ENCODE assay signal across 31 mouse cellular contexts in genomic region chr9:62920877-62921276, GRCm38 (mm10).
DNase-seq lines count a peak whose midpoint lies in the region; ATAC-seq and TF ChIP-seq lines count a peak whose summit lies in the region.
"Had no signal": no experiment of that assay in that cellular context is flagged by ENCODE, and none has a peak within 500 bp of the region (broad histone marks: within the 10 kb centered on the region; RNA-seq: fewer than 3 reads in every experiment).

No protein-coding gene starts in this region.

- 72% methylated on average over 2 of the region's 2 CpGs for WGBS in heart, embryonic 12.5 days
- 61% methylated on average over 2 of the region's 2 CpGs for WGBS in stomach, embryonic 15.5 days
- 66% methylated on average over 2 of the region's 2 CpGs for WGBS in stomach, postnatal 0 days

- DNase-seq in heart, postnatal 25 days (ENCODE audit: low spot score) = no peak
- no peak for DNase-seq in stomach, postnatal 0 days (ENCODE audit: low spot score)
- peak; percentile 2 for DNase-seq in mesoderm, embryonic 11.5 days (ENCODE audit: low read depth, low spot score)
- DNase-seq in right cerebral cortex, adult 18-20 months = no peak
- DNase-seq: adrenal gland, adult 8-10 months; B cell, adult 2 months; cerebellum, adult 11 months; cerebellum, postnatal 10 days; gastrocnemius, adult 2 months; gastrocnemius, postnatal 36 days; heart, postnatal 36 days; kidney, adult 8-10 months; kidney, postnatal 4 days; liver, embryonic 13.5 days; lung, adult 2 months; lung, postnatal 14 days; right cerebral cortex, postnatal 4 days had no signal

- peaks cover 31% of the 10 kb centered on the region for H3K36me3 ChIP-seq in heart, embryonic 12.5 days
- H3K36me3 ChIP-seq in stomach, embryonic 15.5 days = peaks cover 22% of the 10 kb centered on the region; the same call in 1 of the 2 replicates
- H3K36me3 ChIP-seq in stomach, postnatal 0 days (ENCODE audit: control insufficient read depth, insufficient read depth, low read length) = no peaks in the 10 kb centered on the region

- 0 out of 2 replicates have a peak overlapping the region, but pooled peaks have one; percentile 0 for H3K27ac ChIP-seq in heart, embryonic 12.5 days (ENCODE audit: poor library complexity, severe bottlenecking)
- peak overlapping the region; percentile 40; the same call in 1 of the 2 replicates for H3K27ac ChIP-seq in stomach, embryonic 15.5 days
- H3K27ac ChIP-seq in stomach, postnatal 0 days (replicated peaks) = no peak overlapping the region
- peak overlapping the region; percentile 46; the same call in 1 of the 2 replicates for H3K27ac ChIP-seq in bone marrow macrophage, adult 2 months (ENCODE audit: insufficient read depth, low read depth, low read length)
- H3K27ac ChIP-seq: gastrocnemius, adult 2 months; hindbrain, embryonic 13.5 days; kidney, postnatal 0 days; limb, embryonic 10.5 days; limb, embryonic 15.5 days; liver, embryonic 13.5 days; midbrain, embryonic 12.5 days; neural tube, embryonic 12.5 days had no signal

- peaks cover 3% of the 10 kb centered on the region; the same call in 1 of the 2 replicates for H3K9me3 ChIP-seq in heart, embryonic 12.5 days (replicated peaks)
- H3K9me3 ChIP-seq in stomach, embryonic 15.5 days = no peaks in the 10 kb centered on the region
- no peaks in the 10 kb centered on the region for H3K9me3 ChIP-seq in stomach, postnatal 0 days (ENCODE audit: control insufficient read depth, low read length)
- H3K9me3 ChIP-seq: G1E; hindbrain, embryonic 13.5 days; limb, embryonic 10.5 days; limb, embryonic 15.5 days; liver, embryonic 13.5 days; midbrain, embryonic 12.5 days; neural tube, embryonic 12.5 days had no signal

- intact Hi-C loops in heart, postnatal 25 days (cut with DNase I) = no loop called here

- TF ChIP-seq CTCF in stomach, postnatal 0 days (IDR thresholded peaks at IDR 0.05; ENCODE audit: low read depth) = no peak
- no peak for TF ChIP-seq CTCF in bone marrow macrophage, adult 2 months (IDR thresholded peaks at IDR 0.05; ENCODE audit: low read depth, low read length)

- peaks cover 5% of the 10 kb centered on the region; the same call in 1 of the 2 replicates for H3K4me1 ChIP-seq in heart, embryonic 12.5 days (replicated peaks)
- H3K4me1 ChIP-seq in stomach, embryonic 15.5 days = no peaks in the 10 kb centered on the region
- H3K4me1 ChIP-seq in stomach, postnatal 0 days (replicated peaks; ENCODE audit: control insufficient read depth, insufficient read depth) = 0 out of 2 replicates have a peak, but pooled peaks cover 2% of the 10 kb centered on the region
- H3K4me1 ChIP-seq in bone marrow macrophage, adult 2 months (ENCODE audit: control insufficient read depth, insufficient read depth, low read length) = peaks cover 10% of the 10 kb centered on the region
- H3K4me1 ChIP-seq: hindbrain, embryonic 13.5 days; limb, embryonic 10.5 days; limb, embryonic 15.5 days; liver, embryonic 13.5 days; midbrain, embryonic 12.5 days; neural tube, embryonic 12.5 days had no signal

- H3K9ac ChIP-seq in heart, embryonic 12.5 days = no peak overlapping the region
- H3K9ac ChIP-seq in stomach, embryonic 15.5 days = no peak overlapping the region
- no peak overlapping the region for H3K9ac ChIP-seq in stomach, postnatal 0 days (ENCODE audit: low read length)
- H3K9ac ChIP-seq: hindbrain, embryonic 13.5 days; limb, embryonic 15.5 days; liver, embryonic 13.5 days; midbrain, embryonic 12.5 days; neural tube, embryonic 12.5 days had no signal

- H3K27me3 ChIP-seq in heart, embryonic 12.5 days (replicated peaks) = no peaks in the 10 kb centered on the region
- H3K27me3 ChIP-seq in stomach, embryonic 15.5 days (replicated peaks) = no peaks in the 10 kb centered on the region
- H3K27me3 ChIP-seq in stomach, postnatal 0 days (ENCODE audit: control insufficient read depth, insufficient read depth, low read length) = no peaks in the 10 kb centered on the region
- H3K27me3 ChIP-seq: hindbrain, embryonic 13.5 days; limb, embryonic 15.5 days; liver, embryonic 13.5 days; midbrain, embryonic 12.5 days; neural tube, embryonic 12.5 days had no signal

- H3K4me3 ChIP-seq in heart, embryonic 12.5 days = no peak overlapping the region
- H3K4me3 ChIP-seq in stomach, embryonic 15.5 days (replicated peaks) = no peak overlapping the region
- no peak overlapping the region for H3K4me3 ChIP-seq in stomach, postnatal 0 days (ENCODE audit: low read depth, low read length)
- H3K4me3 ChIP-seq in bone marrow macrophage, adult 2 months (ENCODE audit: insufficient read depth, low read length) = no peak overlapping the region
- H3K4me3 ChIP-seq: gastrocnemius, adult 2 months; hindbrain, embryonic 13.5 days; limb, embryonic 10.5 days; limb, embryonic 15.5 days; liver, embryonic 13.5 days; midbrain, embryonic 12.5 days; myocyte; neural tube, embryonic 12.5 days had no signal

- TF ChIP-seq EP300 in stomach, postnatal 0 days (optimal IDR thresholded peaks at IDR 0.05) = no peak

- ATAC-seq in heart, embryonic 12.5 days (ENCODE audit: insufficient number of reproducible peaks, low FRiP score) = no peak
- peak; percentile 50; the same call in 1 of the 2 replicates for ATAC-seq in stomach, embryonic 15.5 days (ENCODE audit: insufficient read depth, low FRiP score, low read depth)
- ATAC-seq in stomach, postnatal 0 days (ENCODE audit: low FRiP score, low TSS enrichment) = no peak
- no peak for ATAC-seq in frontal cortex, adult (ENCODE audit: low TSS enrichment)
- ATAC-seq: forebrain, embryonic 14.5 days; intestine, embryonic 16.5 days had no signal

- H3K4me2 ChIP-seq in heart, embryonic 12.5 days = no peak overlapping the region
- H3K4me2 ChIP-seq in stomach, embryonic 15.5 days = no peak overlapping the region
- no peak overlapping the region for H3K4me2 ChIP-seq in stomach, postnatal 0 days (replicated peaks; ENCODE audit: low read depth)
- H3K4me2 ChIP-seq: hindbrain, embryonic 13.5 days; limb, embryonic 15.5 days; liver, embryonic 13.5 days; midbrain, embryonic 12.5 days; neural tube, embryonic 12.5 days had no signal

- no peak for TF ChIP-seq POLR2A in bone marrow macrophage, adult 2 months (IDR thresholded peaks at IDR 0.05; ENCODE audit: borderline replicate concordance, low read depth, low read length)
